Mouse (Mus musculus) neutrophil, adult 5-6 weeks (primary cell): ENCODE data around the gene Rnf44. TPM values are rescaled to one million over a fixed set of nuclear protein-coding genes. Genes with fewer than 3 reads are reported as not detected.

Experiments used
- ATAC-seq: fragments of 151-379, 151-347 bp; 2 replicates; pipeline ENCODE4 v1.8.0; 2017; ENCODE audit warnings: mild to moderate bottlenecking, moderate TSS enrichment; ENCODE audit not compliant: insufficient number of reproducible peaks, poor library complexity, low FRiP score, severe bottlenecking; ENCODE audit errors: extremely low read depth
- total RNA-seq: library from RNA; stranded (forward); fragments of 200-1000 nt; gene quantifications from 2 replicates; pipeline ENCODE4 v1.2.3, GENCODE M21; 2017

Rnf44 gene
- total RNA-seq, 1 experiment from 2014 or later, result 112 TPM

DNA sequence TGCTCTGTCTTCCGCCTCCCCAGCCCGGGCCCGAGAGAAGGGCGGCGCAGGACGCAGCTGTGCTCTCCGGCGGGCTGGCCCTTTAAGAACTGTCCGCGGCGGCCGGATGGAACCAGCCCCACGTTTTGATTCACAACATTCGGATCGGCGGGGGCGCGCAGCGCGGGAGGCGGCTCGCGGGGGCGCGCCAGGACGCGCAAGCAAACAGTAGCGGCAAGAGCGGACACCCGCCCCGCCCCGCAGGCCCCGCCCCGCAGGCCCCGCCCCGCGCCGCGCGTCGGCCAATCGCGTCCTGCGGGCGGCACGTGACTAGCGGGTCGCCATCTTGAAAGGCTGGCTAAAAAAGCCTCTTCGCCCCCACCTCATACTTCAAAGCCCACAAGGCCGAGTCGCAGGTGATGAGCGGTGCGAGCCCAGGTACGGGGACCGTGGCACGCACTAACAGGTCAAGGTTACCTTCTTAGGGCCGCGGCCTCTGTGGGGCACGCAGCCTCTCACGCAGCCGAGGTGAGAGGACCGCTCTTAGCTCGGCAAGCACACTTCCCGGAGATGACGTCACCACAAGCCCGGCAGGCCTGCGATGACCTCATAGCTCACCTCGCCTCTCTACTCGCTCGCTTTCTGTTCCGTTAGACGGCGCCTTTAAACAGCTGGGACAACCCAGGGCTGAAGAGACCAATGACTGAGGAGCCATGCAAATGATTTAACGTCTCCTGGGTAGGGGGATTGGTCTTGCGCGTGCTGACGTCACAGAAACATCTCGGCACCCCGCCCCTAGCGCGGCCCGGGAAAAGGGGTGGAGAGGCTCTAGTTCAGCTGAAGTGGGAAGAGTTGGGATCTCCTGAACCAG lies 5.9 kb downstream of the Rnf44 start:
- ATAC-seq, result peak; percentile 70

DNA sequence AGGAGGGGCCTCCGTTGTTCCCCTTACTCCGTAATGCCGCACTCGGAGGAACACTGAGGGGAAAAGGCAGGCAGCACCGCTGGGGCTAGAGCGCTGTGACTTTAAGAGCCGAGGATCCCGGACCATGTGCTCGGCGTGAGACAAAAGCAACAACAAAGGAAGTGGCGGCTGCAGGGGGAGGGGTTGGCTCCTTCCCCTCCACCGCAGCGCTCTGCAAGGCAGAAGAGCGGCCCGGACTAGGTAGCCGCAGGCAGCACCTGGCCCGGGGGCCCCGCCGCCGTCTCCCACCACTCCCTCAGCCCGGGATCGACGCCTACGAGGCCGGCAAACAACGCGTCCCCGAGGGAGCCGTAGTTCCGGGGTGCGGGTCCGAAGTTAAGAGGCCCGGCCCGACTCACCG lies 6.6 kb downstream of the Rnf44 start:
- peak; percentile 57 for ATAC-seq

DNA sequence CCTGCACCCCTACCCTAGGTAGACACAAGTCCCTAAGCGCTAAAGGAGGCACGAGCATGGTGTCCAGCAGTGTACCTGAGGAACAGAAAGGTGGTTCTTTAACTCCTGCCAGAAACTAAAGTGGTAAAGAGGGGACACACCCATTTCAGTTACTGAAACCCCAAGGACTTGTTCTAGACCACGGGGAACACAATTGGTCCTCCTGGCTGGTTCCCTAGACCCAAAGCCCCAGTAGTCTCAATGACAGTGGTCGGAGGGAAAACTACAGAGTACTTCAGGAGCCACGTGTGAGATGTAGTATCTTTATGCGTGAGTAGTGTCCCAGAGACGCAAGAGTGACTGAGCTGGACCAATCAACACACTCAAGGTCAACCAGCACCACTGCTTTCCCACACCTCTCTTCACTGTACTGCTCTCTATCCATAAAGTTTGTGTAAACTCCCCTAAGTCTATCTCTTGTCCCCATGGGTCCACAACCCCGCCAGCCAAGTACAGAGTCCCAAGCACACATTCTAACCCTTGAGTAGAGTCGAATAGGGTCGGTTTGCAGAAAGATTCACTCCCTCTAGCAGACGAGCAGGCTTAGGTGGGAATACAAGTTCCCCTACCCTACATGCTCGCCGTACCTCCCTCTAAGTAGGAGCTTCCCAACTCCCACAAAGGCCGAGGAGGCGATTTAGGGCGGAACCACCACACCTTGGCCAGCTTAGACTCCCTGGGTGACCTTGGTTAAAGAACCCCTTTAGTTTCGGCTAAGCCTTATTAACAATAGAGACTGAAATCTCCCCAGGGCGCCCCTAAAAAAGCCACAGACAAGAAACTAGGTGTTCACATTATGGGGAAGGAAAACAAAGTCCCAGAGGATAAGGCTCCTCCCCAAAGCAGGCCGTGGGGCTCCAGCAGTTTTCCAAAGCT lies 7.3 kb downstream of the Rnf44 start:
- no peak for ATAC-seq

DNA sequence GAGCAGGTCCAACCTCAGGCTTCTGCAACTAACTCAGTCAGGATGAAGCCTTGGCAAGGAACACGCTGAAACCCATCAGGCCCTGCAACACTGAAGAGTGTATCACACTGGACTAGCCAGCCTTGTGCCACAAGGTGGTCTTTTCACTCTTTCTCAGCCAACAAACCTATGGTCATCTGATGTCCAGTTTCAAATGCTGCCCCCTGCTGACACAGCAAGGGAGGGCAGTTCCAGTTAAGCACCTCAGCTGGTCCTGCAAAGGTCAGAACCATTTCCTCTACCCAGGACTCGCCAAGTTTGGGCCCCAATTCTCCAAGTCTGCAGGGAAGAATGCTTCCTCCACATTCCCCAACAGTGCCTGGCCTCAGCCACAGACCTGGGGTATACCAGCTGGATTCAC lies 8.5 kb downstream of the Rnf44 start:
- ATAC-seq, result no peak

DNA sequence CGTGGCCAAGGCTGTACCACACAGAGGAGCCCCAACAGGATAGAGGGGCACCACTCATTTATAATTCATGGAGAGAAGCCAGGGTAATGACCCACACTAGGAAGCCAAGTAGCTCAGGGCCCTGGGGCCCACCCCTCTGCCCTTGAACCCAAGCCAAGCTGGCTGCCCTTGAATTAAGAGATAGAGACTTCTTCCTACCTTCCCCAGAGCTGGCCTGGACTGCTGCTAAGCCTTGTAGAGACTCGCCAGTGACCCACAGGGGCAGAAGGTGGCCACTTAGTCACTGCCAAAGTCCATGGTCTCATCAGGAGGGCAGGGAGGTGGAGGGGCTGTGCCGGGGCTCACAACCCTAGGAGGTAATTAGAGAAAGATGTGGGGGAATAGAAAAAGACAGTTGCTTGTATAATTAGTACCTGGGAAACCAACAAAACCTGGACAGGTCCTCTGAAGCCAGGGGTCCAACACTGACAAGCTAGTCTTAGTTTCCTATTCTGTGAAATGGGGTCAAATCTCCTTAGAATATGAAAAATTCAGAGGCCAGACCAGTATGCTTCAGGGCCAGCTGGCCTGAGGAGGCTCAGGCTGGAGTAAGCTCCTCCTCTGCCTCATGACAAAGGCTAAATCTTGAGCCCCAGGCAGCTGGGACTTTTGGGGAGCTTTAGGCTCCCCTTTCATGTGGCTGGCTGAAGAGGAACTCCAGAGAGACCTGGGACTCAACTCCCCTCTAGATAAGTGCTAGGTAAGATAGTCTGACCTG lies 9.4 kb downstream of the Rnf44 start:
- no peak for ATAC-seq

DNA sequence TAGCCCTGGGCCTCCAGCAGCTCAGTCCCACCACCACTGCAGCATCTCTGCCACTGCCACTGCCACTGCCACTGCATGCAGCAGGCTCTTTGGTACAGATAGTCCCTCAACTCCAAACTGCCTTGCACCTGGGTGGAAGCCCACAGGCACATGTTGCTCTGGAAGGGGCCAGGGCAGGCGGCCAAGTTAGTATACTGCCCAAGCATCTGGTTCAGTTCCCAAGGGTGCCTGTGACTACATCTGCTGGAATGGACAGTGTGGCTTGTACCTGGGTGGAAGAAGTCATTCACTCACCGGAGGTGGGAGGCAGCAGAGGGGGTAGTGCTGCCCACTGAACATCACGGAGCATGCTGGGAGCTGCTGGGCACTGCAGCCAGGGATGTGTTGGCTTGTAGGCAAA lies 10.4 kb downstream of the Rnf44 start:
- ATAC-seq, result no peak

DNA sequence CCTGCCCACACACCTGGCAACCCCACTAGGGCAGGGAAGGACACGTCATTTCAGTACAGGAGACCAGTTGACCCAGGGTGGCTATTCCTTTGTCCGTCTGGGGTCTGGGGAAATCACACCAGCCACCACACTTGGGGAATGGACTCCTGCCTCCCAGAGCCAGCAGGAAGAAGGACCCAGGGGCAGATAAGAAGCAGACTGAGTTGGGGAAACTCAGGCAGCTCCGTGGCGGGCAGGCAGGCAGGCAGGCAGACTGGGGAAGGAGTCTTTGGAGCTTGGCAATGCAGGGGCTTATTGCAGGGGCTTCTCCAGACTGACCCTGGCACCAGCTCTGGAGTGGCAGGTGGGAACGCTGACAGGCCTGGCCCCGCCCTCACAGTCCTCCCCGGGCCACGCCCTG lies 12.4 kb downstream of the Rnf44 start:
- no peak for ATAC-seq

DNA sequence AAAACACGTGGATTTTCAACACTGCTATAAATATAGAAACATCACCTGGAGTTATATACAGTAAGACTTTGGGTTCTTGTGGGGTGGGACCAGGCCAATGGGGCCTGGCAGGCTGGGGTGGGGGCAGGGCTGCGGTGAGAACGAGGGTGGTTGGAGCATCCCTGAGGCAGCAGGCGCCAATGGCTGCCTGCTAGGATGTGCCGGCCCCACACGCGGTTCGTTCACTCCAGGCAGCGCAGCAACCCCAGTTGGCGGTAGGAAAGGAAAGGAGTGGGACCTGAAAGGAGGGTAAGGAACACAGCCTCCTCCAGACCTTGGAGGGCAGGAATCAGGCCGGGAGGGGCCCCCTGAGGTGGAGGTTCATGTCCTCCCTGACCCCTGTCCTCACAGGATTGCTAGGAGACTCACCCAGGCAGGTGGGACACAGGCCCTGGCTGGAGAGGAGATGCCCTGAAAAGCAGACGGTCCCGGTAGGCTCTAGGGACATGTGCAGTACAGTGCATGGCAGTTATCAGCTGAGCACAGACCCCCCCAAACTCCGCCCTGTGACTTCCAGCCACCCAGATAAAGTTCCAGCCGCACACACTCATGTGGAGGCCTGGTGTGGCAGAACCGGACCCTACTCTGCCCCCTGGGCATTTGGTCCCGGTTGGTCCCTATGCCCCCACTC lies 13.4 kb downstream of the Rnf44 start:
- ATAC-seq, result no peak

DNA sequence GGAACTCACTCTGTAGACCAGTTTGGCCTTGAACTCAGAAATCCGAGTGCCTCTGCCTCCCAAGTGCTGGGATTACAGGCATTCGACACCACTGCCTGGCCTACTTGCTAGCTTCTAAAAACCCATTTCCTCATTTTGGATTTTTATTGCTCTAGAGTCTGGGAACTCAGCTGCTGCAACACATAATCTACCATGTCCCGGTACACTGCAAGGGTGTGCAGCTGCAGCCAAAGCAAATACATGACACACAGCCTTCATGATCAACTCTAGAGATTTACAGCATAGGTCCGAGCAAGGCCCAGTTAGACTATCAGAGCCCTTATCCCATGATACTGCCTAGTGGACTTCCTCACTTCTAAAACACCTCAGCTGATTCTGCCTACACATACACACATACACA lies 15.4 kb downstream of the Rnf44 start:
- ATAC-seq, result no peak

DNA sequence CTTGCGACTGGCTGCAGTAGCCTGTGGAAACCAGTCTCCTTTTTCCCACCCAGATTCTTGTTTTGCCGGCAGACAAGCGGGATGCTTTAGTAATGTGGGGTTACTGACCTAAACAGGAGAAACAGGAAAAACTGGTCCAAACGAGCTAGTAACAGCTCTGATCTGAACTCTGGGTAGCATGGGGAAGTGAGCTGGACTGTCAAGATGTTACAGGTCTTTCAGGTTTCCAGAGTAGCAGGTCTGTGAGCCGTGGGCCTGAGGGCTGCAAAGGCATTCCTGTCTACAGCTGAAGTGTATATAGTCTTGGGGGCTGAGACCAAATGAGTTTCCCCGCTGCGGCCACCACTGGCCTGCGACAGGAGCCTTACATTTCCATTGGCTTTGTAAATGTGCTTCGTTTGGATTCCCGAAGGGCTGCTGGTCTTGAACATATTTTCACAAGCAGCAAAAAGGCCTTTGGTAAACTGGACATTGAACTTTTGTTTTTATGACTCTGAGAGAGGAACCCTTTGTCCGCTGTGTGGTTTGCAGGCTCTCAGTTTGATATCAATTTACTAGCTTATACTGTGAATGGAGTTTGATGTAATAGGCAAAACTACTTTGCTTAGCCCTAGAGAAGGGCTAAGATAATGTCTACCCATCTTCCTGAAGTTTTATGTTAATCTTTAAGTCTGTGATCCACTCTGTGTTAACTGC lies 17.7 kb downstream of the Rnf44 start:
- ATAC-seq, result no peak

DNA sequence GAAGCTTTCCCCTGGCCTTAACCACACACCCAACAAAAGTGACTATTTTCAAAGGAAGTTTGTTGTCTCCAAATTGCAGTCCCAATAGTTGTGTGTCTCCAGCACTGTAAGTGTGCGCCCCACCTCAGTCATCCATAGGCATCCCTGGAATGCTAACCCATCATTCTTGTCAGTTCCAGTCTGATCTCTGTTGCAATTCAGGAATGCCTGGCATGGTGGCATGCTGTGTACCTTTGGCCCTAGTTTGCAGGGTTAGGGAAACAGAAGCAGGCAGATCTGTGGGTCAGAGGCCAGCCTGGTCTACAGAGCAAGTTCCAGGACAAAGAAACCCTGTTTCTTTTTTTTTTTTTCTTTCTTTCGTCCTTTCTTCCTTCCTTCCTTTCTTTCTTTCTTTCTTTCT lies 23.2 kb downstream of the Rnf44 start:
- no peak for ATAC-seq

DNA sequence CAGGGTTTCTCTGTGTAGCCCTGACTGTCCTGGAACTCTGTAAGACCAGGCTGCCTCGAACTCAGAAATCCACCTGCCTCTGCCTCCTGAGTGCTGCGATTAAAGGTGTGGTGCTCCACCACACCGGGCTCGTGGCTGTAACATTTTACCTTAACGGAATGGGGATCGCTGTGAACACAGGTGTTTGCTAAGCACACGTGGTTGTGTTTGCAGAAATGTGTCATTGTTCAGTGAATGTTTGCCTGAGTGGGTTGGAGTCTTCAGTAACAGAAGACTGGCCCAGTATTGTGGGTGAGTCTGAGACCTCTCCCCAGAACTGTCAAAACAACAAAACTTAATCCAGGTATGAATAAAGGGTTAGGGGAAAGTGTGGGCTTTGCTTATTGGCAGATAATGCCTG lies 28.6 kb downstream of the Rnf44 start:
- ATAC-seq, result no peak

DNA sequence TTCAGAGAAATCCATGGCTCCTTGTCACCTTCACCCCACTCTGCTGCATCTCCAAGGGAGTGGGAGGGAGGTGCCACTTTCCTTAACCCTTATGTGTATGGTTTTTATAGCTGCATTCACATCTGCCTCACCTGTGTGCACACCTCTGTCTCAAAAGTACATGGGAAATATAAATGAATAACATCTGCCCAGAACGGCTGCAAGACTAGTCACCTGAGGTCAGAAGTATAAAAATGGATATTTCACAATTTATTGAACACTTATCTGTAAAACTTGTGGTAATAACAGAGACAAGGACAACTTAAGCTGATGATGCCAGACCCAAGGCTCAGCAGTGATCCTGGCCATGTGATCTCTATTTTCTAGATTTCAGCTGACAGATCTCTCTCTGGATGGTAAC lies 29.2 kb downstream of the Rnf44 start:
- ATAC-seq, result no peak

DNA sequence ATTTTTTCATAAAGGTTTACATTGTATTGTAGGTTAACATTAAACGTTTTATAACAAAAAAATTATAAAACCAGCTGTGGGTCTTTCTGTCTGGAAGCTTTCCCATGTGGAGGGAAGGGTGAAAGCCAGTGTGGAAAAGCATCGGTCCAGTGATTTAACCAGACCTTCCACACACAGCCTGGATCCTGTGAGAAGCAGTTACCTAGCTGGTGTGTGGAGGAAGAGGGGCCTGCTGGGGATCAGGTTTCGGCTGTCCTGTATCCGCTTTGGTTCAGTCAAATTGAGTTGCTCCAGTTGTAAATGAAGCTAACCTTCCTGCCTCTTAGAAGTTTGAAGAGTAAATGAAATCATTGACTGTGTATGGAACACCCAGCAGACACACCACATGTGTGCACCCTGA lies 29.7 kb downstream of the Rnf44 start:
- ATAC-seq, result no peak

DNA sequence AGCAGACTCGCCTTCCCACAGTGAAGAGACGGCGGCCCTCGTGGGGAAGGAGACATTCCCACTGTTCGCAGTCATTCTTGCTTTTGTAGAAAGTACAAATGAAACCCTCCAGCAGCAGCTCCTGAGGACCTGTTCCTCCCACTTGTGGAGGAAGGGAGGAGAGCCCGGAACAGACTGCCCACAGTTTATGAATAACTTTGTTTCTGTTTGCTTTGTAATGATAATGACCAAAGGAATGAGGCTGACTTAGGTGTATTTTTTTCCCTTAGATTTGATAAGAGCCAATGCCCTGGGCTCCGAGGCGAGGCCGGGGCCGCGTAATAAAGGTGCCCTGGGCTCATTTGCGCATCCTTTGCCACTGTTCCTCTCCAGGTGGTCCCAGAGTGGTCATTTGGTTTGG lies 32.3 kb downstream of the Rnf44 start:
- ATAC-seq, result no peak

DNA sequence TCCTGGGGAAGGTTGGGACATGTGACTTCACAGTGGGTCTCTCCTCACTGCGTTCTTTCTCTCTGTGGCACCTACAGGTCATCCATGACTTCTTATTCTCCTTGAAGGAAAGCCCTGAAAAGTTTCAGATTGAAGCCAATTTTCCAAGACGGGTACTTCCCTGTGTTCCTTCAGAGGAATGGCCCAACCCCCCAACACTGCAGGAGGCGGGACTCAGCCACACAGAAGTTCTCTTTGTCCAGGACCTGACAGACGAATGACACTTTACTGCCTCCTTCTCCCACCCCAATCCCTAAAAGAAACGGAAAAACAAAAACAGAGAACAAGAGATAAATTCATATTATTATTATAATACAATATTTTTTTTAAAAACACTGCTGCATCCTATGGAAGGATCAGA lies 32.8 kb downstream of the Rnf44 start:
- ATAC-seq, result no peak

DNA sequence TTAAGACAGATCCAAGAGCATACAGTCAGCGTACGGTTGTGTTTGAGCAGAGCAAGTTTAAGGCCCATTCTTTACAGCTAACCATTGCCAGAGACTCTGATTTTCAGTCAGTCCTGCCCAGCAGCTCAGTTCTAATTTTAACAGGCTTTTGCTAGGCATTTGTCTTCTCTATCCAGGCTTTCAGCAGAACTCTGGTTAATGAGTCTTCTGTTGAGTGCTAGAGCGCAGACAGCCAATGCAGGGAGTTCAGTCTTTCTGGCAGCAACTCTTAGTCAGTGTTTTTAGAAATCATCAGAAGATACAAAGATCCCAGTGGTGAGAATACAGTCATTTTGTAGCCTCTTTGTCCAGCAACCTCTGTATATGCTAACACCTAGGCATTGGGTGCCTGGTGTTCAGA lies 43.2 kb downstream of the Rnf44 start:
- no peak for ATAC-seq

DNA sequence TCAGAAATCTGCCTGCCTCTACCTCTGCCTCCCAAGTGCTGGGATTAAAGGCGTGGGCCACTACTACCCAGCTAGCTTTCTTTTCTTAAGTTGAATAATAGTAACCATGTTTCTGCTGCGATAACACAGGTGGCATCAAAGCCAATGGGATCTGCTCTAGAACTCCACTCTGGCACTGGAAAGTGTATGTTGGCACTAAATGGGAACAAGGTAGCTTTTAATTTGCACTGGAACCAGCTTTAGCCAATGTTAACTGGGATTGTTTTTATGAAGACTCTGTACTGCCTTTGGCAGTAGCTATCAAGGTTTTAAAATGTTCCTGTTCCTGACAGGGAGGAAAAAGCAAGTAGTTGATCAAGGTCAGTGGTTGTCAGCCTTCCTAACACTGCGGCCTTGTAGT lies 58.7 kb downstream of the Rnf44 start:
- no peak for ATAC-seq
